Mouse (Mus musculus) urinary bladder, postnatal 36 days (tissue): ENCODE measurements around the gene Tshb.
A peak's percentile ranks its signal among the peaks of the same experiment; 100 is the strongest.

Source experiments
- DNase-seq, 2 experiments: peaks; one replicate each; pipeline ENCODE4 v3.0.0; 2022; ENCODE audit warnings: low spot score in 2 of 2, mixed read lengths in 1 of 2

The Tshb gene

GRCm38 (mm10) chr3:102737106-102737505 lies 45.4 kb downstream of the Tshb start:
- no peak for DNase-seq

GRCm38 (mm10) chr3:102736436-102736835 lies 46.1 kb downstream of the Tshb start:
- no peak for DNase-seq

- DNase-seq = no peak
These were observed 46.9 kb downstream of the Tshb start for GRCm38 (mm10) chr3:102735638-102736037.

GRCm38 (mm10) chr3:102735031-102735558 lies 47.4 kb downstream of the Tshb start:
- DNase-seq = peak; percentile 20 to 31

GRCm38 (mm10) chr3:102734313-102735030 lies 48.0 kb downstream of the Tshb start, which contains the start of gene Tspan2:
TSS of gene Tspan2 (plus strand) at chr3:102734529.
- DNase-seq = peak; percentile 31 to 43

GRCm38 (mm10) chr3:102733936-102734312 lies 48.6 kb downstream of the Tshb start:
- no peak for DNase-seq

GRCm38 (mm10) chr3:102733050-102733449 lies 49.5 kb downstream of the Tshb start:
- no peak for DNase-seq

- DNase-seq = no peak
These were observed 49.9 kb downstream of the Tshb start for GRCm38 (mm10) chr3:102732619-102733018.

GRCm38 (mm10) chr3:102731112-102731511 lies 51.4 kb downstream of the Tshb start:
- DNase-seq = no peak

- no peak for DNase-seq
These were observed 53.1 kb downstream of the Tshb start for GRCm38 (mm10) chr3:102729416-102729815.
